In genomic region chr19:5036577-5036976, GRCm38 (mm10) we compare ENCODE assay signal across 16 mouse cellular contexts. TPM values are rescaled to one million over a fixed set of nuclear protein-coding genes. Genes with fewer than 3 reads are reported as not detected.
"Had no signal": no experiment of that assay in that cellular context is flagged by ENCODE, and none has a peak within 500 bp of the region (broad histone marks: within the 10 kb centered on the region; RNA-seq: fewer than 3 reads in every experiment).

No protein-coding gene starts in this region.

- DNase-seq: retina, postnatal 1 day; right cerebral cortex, adult 18-20 months; right cerebral cortex, postnatal 25 days; right cerebral cortex, postnatal 4 days; spleen, adult 18-20 months; thymus, adult 18-20 months; thymus, adult 2 months; thymus, postnatal 14 days; thymus, postnatal 25 days; thymus, postnatal 36 days; thymus, postnatal 4 days had no signal

- H3K27me3 ChIP-seq: neural tube, embryonic 12.5 days; neural tube, embryonic 15.5 days; stomach, embryonic 15.5 days had no signal

- H3K4me2 ChIP-seq: stomach, embryonic 15.5 days had no signal

- H3K4me3 ChIP-seq: neural tube, embryonic 12.5 days; neural tube, embryonic 15.5 days; stomach, embryonic 15.5 days had no signal

- H3K36me3 ChIP-seq: neural tube, embryonic 15.5 days; stomach, embryonic 15.5 days had no signal

- H3K27ac ChIP-seq: neural tube, embryonic 12.5 days; neural tube, embryonic 15.5 days; stomach, embryonic 15.5 days; stomach, postnatal 0 days had no signal

- H3K9ac ChIP-seq: neural tube, embryonic 12.5 days; neural tube, embryonic 15.5 days; stomach, embryonic 15.5 days had no signal

- H3K9me3 ChIP-seq: neural tube, embryonic 12.5 days; neural tube, embryonic 15.5 days; stomach, embryonic 15.5 days had no signal

RNA-seq across cellular contexts. Expression of gene Slc29a2, which starts 12.9 kb away (rescaled TPM):
- total RNA-seq: neutrophil, adult 5-6 weeks had no signal
